Mouse (Mus musculus): ENCODE results near the gene Lrrc45.

DNA sequence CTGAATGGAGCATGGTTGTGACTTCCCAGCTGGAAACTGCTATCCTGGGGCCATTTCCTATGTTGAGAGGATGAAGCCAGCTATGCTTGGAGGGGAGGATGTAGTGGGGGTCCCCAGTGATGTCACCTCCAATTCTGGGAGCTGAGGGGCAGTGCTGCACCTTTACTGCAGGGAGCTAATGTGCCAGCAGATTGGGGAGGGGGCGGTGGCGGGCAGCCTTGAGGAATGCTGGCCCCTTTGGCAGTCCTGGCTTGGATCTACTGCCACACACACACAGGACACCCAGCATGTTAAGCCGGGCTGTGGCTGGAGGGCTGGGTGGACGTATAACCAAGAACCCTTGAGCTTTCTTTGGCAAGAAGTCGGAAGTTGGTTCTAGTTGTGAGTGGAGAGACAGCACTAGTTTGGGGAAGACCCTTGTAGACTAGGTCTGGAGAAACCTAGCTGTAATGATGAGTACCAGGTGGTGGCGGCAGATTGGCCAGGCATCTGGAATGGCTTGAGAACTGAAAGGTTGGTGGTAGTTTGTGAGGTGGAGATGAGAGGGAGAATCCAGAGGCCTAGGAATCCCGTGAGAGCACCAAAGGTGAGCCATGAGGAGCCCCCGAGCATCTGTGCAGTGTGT, 1.6 kb upstream of the Lrrc45 start:
- TF ChIP-seq CTCF (IDR thresholded peaks at IDR 0.05; ENCODE audit: control insufficient read depth, insufficient read depth, insufficient read length) = no peak
- TF ChIP-seq CEBPB (IDR thresholded peaks at IDR 0.05; ENCODE audit: low read depth) = no peak
- TF ChIP-seq FOSL1 (IDR thresholded peaks at IDR 0.05; ENCODE audit: insufficient read depth, low read length, poor library complexity, severe bottlenecking) = no peak
- no peak for TF ChIP-seq MAX (IDR thresholded peaks at IDR 0.05)

Measured in C2C12 (cell line).